Mouse (Mus musculus): ENCODE data around the gene Crot. TPM values are rescaled to one million over a fixed set of nuclear protein-coding genes. Genes with fewer than 3 reads are reported as not detected.
"Not testable (repeated sequence)": the region's sequence is repeated elsewhere in the genome, so short reads cannot be mapped to it uniquely, and the experiment has no call there.

The Crot gene
- total RNA-seq, 2 experiments from 2014 or later = 6.4 to 15.5 TPM

GRCm38 (mm10) chr5:8999108-8999507, 2.0 kb upstream of the Crot start:
- no peak for ATAC-seq (replicated peaks; ENCODE audit: low FRiP score, poor library complexity, severe bottlenecking)

- ATAC-seq (replicated peaks; ENCODE audit: low FRiP score, poor library complexity, severe bottlenecking) = peak; percentile 32
Measured at GRCm38 (mm10) chr5:8997513-8997895, 380 bp upstream of the Crot start.

- ATAC-seq (replicated peaks; ENCODE audit: low FRiP score, poor library complexity, severe bottlenecking) = peak; percentile 20; the same call in 1 of the 2 replicates
Measured at GRCm38 (mm10) chr5:8995966-8996685, 998 bp downstream of the Crot start.

GRCm38 (mm10) chr5:8991626-8992025, 5.5 kb downstream of the Crot start:
- ATAC-seq (replicated peaks; ENCODE audit: low FRiP score, poor library complexity, severe bottlenecking) = no peak

GRCm38 (mm10) chr5:8990526-8990925, 6.6 kb downstream of the Crot start:
- ATAC-seq (replicated peaks; ENCODE audit: low FRiP score, poor library complexity, severe bottlenecking) = no peak

- ATAC-seq (replicated peaks; ENCODE audit: low FRiP score, poor library complexity, severe bottlenecking) = no peak
Measured at GRCm38 (mm10) chr5:8987925-8988324, 9.2 kb downstream of the Crot start.

GRCm38 (mm10) chr5:8985470-8985869, 11.7 kb downstream of the Crot start:
- ATAC-seq (replicated peaks; ENCODE audit: low FRiP score, poor library complexity, severe bottlenecking) = no peak

GRCm38 (mm10) chr5:8974721-8975120, 22.4 kb downstream of the Crot start:
- ATAC-seq (replicated peaks; ENCODE audit: low FRiP score, poor library complexity, severe bottlenecking) = no peak

GRCm38 (mm10) chr5:8972355-8972754, 24.8 kb downstream of the Crot start:
- no peak for ATAC-seq (replicated peaks; ENCODE audit: low FRiP score, poor library complexity, severe bottlenecking)

GRCm38 (mm10) chr5:8970694-8971093, 26.4 kb downstream of the Crot start:
- no peak for ATAC-seq (replicated peaks; ENCODE audit: low FRiP score, poor library complexity, severe bottlenecking)

- no peak for ATAC-seq (replicated peaks; ENCODE audit: low FRiP score, poor library complexity, severe bottlenecking)
Measured at GRCm38 (mm10) chr5:8964487-8964886, 32.6 kb downstream of the Crot start.

- ATAC-seq (replicated peaks; ENCODE audit: low FRiP score, poor library complexity, severe bottlenecking) = 0 out of 2 replicates have a peak, but pooled peaks have one; percentile 48
Measured at GRCm38 (mm10) chr5:8960534-8960933, 36.6 kb downstream of the Crot start.

GRCm38 (mm10) chr5:8955544-8955943, 41.6 kb downstream of the Crot start:
- no peak for ATAC-seq (replicated peaks; ENCODE audit: low FRiP score, poor library complexity, severe bottlenecking)

GRCm38 (mm10) chr5:8953660-8954059, 43.5 kb downstream of the Crot start:
- ATAC-seq (replicated peaks; ENCODE audit: low FRiP score, poor library complexity, severe bottlenecking) = no peak

- no peak for ATAC-seq (replicated peaks; ENCODE audit: low FRiP score, poor library complexity, severe bottlenecking)
Measured at GRCm38 (mm10) chr5:8947423-8948110, 49.6 kb downstream of the Crot start.

- ATAC-seq (replicated peaks; ENCODE audit: low FRiP score, poor library complexity, severe bottlenecking) = no peak
Measured at GRCm38 (mm10) chr5:8943836-8944235, 53.3 kb downstream of the Crot start.

- ATAC-seq (replicated peaks; ENCODE audit: low FRiP score, poor library complexity, severe bottlenecking) = not testable (repeated sequence)
Measured at GRCm38 (mm10) chr5:8941266-8941665, 55.9 kb downstream of the Crot start.

- peak; percentile 37; the same call in 1 of the 2 replicates for ATAC-seq (replicated peaks; ENCODE audit: low FRiP score, poor library complexity, severe bottlenecking)
Measured at GRCm38 (mm10) chr5:8937965-8938364, 59.2 kb downstream of the Crot start.

- no peak for ATAC-seq (replicated peaks; ENCODE audit: low FRiP score, poor library complexity, severe bottlenecking)
Measured at GRCm38 (mm10) chr5:8928440-8928839, 68.7 kb downstream of the Crot start.

- no peak for ATAC-seq (replicated peaks; ENCODE audit: low FRiP score, poor library complexity, severe bottlenecking)
Measured at GRCm38 (mm10) chr5:8917069-8917468, 80.1 kb downstream of the Crot start.

- ATAC-seq (replicated peaks; ENCODE audit: low FRiP score, poor library complexity, severe bottlenecking) = no peak
Measured at GRCm38 (mm10) chr5:8916400-8916799, 80.7 kb downstream of the Crot start.
